Mouse (Mus musculus): ENCODE results near the gene Celsr2.
A peak's percentile ranks its signal among the peaks of the same experiment; 100 is the strongest.

The Celsr2 gene

DNA sequence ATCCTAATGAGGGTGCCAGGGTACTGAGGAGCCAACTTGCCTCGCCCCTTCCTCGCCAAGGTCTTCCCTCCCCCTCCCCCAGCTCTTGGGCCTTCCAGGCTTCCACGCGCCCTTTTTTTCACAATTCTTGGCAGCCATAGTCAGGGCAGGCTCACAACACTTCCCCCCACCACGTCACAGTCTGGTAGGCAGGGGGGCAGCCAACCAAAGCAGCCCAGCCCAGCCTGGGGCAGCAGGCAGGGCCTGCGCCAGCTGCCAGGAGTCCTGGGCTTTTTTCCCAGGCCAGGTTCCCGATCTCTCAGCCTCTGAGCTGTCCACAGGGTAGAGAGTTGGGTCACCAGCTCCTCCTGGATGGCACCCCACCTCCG lies 3.6 kb downstream of the Celsr2 start:
- DNase-seq: peak; percentile 86

DNA sequence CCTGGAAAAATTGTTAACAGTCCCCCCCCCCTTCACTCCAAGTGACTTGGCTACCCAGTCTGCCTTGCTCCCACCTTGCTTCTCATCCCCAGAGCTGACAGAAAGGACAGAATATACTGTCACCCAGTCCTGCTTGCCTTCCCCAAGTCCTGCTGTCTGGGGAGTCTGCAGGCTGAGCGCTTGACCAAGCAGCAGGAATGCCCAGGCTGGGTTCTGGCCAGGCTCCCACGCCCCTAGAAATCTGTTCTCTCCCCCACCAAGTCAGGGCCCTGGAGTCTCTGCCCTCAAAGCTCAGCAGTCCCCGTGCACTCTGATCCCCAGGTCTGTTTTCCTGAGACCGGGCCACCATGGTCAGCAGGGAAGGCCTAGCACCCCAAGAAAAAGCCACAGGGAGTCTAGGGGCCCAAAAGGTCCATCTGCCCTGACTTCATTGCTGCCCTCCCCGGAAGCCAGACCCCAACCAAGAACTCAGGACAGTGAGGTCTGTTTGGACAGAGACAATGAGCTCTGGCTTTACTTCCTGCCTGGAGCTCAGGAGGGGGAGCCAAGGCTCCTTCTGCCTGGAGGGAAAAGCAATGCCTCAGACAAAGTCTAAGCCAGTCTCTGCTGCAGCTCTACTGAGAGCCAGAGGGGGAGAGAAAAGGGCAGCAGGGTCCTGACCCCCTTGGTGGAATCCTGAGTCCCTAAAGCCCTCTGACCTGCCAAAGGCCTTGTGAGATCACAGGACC lies 4.2 kb downstream of the Celsr2 start:
- DNase-seq: peak; percentile 42

DNA sequence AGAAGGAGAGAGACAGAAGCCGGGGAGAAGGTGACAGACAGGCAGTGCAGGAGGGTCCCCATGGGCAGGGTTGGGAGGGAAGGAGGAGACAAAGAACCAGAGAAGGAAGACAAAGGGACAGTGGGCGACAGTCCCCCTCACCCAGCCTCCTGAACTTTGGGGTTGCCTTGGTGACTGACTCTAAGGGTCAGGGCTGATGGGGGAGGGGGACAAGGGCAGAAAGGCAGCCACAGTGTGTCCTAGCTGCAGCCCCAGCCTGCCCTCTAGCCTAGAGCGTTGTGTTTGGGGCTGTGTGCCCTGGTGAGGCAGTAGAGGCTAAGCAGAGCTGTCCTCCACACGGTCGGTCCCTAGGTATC lies 5.0 kb downstream of the Celsr2 start:
- DNase-seq: no peak

DNA sequence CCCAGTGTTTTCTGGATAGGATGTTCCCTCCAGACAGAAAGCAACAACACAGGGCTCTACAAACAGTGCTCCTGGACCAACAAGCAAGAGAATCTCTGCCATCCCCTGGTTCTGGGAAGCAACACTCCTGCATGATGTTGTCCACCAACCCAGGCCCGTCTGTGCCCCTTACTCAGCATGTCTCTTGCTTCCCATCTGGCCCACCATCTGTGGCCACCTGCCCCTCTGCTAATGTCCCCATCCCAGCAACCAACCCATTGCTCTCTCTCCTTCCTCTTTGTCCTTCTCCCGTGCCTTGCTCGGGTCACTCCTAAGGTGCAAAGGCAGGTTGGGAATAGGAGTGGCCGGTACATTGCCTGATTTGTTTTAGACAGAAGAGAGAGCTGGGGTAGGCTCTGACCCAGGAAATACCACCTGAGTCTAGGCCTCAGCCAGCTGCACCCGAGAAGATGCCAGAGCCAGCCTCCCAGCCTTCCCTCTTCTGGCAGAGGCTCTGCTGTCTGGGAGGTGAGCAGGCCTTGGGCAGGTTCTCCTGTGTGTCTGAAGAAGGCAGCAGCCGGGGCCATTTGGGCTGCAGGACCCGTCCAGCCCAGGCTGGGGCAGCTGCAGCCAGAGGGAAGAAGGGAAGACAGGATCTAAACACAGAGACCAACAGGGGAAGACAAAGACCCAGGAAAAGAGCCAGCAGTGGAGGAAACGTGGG lies 5.5 kb downstream of the Celsr2 start:
- peak; percentile 58 for DNase-seq

DNA sequence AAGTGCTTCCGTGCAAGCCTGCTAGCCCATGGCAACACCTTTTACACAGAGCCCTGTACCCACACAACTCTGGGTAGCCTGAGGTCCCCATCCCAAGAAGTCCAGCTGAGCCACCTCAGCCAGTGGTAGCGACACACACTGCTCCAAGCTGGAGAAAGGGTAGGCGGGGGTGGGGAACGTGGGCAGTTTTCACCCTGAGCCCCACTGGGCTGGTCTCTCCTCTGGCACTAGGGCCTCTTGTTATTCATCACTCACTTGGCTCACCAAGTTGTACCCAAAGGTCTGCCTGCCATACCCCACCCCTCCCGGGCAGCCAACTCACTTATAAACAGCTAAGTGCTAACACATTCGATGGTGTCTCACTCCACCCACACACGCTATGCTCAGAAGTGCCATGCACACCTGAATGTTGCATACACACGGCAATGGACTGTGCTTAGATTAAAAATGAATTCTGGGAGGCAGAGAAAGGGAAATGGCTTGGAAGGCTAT lies 6.8 kb downstream of the Celsr2 start:
- DNase-seq: no peak

DNA sequence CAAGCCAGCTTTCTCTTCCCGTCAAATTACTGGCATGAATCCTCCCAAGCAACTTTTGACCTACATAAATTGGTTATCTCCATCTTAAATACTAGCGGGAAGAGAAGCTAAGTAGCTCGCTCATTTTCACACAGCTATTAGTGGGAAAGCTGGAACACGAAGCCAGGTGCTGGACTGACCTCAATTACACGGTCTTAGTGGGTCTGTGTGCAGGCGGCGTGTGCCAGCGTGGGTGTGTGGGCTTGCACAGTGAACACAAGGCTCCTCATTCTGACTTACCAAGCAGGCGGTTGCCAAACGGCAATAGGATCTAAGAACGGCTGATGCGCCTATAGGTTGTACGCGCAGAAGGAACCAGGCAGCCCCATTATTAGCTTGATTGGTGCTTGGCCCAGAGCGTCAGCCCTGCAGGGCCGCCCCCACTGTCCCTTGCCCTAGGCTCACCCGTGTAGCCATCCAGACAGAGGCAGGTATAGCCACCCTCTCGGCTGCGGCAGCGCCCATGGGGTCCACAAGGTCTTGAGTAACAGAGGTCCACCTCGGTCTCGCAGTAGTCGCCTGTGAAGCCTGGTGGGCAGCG lies 9.0 kb downstream of the Celsr2 start:
- DNase-seq: no peak

DNA sequence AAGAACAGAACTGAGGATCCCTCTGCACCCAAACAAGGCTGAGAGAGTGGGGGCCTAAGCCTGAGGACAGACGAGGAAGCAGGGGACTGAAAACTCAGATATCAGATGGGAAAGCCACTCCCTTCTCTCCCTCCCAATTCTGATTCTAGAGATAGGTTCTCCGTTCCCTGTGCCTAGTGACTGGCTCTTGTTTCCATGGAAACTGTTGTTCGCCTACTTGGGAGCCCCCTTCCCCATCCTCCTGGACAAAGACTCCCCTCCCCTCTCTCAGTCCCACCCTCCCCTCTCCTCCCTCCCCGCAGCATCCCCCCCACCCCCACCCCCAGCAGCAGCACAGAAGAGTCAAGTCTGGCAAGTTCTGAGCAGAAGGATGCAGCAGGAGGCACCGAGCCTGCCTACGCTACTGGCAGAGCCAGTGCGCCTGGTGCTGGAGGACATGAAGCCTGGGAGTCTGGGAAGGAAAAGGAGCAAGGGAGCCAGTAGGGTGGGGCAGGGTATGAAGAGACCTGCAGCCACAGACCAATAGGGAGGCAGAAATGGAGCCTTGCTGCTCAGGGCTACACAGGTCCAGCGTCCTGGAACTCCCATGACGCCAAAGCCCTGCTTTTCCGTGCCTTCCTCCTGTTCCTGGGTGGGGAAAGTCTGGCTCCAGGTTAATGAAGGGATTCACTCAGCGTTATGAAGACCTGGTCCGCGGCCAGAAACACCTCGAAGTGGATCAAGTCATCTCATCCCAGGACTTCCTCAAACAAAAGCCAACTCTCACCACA lies 9.6 kb downstream of the Celsr2 start:
- peak; percentile 33 for DNase-seq

DNA sequence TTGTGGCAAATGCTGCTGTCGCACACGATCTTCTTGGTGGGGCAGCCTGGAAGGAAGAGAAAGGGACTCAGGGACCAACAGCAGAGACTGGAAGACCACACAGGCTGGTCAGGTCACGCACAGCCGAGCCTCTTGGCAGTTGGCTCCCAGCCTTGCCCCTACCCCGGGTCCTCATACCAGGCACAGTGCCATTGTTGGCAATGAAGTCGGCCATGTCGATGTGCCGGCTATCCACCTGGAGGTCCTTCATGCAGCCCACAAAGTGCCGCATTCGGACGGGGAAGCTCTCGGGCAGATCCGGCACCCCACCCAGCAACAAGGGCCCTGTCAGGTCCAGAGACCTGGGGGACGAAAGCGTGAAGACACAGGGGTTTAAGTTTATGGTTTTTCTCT lies 12.8 kb downstream of the Celsr2 start:
- peak; percentile 59 for DNase-seq

DNA sequence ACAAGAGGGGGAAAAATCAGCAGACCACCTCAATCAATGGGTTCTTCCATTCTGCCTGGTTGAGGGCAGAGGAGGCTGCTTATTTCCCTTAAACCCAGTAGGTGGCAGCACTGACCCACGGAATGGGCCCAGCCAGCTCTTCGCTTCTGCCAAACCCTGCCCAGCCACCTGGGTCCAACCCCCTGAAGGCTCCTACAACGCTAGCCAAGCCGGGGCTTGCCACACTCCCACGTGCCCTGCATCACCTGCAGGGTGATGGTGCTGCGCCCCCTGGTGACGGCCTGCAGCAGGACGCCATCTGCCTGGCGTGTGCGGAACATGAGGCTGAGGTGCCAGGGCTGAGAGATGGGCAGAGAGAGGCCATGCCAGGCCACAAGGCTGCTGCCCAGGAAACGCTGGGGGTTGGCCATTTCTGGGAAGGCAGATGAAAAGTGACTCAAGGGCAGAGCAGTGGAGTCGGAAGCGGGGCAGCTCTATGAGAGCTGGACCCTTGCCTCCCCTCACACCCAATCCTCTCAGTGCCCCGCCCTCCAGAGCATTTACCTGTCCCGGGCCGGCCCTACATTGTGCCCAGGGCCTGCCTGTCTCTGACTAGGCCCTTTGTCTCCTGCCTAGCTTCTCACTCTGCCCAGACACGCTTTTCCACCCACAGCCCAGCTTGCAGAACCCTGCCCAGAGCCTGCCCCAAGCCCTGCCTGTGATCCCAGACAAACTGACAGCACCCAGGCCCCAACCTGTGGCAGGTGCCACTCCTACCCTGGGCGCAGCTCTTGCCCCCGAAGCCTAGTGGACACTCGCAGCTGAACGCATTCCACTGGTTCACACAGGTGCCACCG lies 13.4 kb downstream of the Celsr2 start:
- DNase-seq: peak; percentile 97

DNA sequence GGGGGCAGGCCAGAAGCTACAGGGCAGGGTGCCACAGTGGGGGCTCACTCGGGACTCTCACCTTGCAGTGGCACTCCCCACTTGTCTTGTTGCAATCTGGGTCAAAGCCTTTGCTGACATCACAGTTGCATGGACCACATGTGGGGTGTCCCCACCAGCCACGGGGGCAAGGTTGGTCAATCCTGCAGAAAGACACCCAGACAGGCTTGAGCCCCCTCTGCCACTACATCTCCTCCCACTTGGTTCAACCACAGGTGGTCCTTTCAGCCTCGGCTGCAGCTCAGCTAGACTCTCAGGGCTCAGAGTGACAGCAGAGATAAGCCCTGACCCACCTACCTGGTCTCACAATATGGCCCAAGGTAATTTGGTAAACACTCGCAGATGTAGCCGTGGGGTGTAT lies 14.9 kb downstream of the Celsr2 start:
- DNase-seq: peak; percentile 45

DNA sequence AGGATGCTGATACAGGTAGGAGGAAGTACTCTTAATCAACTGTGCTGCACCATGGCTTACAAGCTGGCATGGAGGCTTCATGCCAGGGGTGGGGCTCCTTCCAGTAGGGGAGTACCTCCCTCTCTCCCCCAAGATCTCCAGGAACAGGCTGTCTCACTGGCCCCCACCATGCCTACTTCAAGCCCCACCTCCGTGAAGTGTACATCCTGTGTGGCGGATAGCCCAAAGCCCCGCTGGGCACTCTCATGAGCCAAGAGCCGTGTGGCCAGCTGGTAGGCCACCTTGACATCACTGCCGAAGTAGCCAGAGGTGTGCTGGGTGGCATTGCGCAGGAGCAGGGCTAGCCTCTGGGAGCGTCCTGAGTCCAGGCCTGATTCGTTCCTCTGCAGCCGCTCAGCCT lies 17.1 kb downstream of the Celsr2 start:
- DNase-seq: no peak

DNA sequence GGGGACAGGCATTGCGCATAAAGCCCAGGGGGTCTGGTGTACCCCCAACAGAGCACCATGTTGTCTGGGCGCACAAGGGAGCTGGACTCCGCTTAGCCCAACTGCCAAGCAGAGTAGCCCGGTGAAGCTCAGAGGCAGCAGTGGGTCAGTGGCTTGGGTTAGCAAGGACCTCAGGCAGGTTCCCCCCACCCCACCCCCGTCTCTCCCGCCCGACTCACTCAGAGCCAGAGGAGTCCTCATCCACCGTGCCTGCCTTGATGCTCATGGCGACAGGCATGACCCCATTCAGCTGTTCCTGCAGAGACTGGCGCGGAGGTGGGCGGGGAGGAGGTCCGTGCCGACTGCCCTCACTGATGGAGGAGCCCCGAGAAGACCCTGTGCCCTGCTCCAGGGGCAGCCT lies 22.6 kb downstream of the Celsr2 start:
- no peak for DNase-seq

DNA sequence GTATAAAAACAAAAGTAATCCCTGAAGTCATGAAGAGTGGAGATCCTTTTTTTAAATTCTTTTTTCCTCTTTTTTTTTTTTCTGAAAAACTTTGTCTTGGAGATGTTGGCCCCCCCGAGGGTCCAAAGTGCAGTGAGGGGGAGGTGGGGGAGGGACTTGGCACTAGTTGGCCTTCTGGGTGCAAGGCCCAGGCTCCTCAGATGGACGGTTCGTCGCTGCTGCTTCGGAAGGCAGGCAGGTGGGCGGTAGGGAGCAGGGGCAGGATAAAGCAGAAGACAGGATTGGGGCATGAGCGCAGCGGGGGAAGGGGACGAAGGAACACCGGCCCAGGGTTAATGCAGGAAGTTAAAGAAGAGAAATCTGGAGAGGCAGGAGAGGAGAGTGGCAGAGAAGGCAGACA lies 23.1 kb downstream of the Celsr2 start:
- DNase-seq: no peak

DNA sequence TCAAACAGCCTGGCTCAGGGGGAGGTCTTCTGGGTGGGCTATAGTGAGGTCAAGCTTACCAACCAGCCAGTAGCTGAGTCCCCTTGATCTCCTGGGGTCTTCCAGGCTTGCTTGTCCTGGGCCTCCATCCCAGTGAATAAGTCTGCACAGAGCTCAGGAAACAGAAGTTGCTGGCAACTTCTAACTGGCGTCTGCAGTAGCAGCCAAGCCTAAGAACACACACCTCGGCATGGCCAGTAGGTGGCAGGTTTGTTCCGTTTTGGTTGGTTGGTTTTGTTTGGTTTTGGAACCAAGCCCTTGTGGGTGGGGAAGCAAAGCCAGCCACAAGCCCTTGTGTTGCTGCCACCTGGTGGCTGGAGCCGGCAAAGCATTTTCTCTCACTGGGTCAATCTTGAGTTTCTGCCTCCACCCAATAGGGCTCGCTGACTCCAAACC lies 26.2 kb downstream of the Celsr2 start:
- DNase-seq: peak; percentile 92

DNA sequence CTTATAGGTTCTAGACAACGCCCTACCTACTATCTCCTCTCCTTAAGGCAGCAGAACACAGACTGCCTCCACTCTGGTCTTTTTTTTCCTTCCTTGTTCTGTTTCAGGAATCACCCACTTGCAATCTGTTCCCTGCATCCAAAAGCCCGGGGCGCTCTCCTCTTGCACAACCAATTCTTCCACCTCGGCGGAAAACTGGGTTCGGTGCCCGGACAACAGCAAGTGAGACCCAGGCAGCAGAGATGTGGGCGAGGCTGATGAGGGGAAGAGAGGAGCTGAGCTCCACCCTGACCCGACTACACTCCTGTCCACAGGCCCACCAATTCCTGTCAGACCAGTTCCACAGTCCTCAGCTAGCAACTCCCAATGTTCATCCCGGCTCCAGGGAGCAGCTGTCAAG lies 29.2 kb downstream of the Celsr2 start:
- no peak for DNase-seq

DNA sequence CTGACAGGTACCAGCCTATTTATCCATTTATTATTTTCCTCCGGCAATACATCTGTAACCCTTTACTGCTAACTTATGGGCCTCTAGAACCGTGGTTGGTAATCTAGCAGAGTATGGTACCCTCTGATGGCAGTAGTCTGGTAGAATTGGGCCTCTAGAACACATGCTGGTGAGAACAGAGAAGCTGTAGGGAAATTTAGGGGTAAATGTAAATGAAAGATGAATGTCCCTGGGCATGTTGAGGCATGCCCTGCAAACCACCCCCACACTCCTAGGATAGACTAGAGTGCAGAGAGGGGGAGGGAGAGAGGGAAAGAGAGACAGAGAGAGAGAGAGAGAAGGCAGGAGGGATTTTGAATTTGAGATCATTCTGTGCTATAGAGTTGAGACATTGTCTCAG lies 30.9 kb downstream of the Celsr2 start:
- DNase-seq: no peak

DNA sequence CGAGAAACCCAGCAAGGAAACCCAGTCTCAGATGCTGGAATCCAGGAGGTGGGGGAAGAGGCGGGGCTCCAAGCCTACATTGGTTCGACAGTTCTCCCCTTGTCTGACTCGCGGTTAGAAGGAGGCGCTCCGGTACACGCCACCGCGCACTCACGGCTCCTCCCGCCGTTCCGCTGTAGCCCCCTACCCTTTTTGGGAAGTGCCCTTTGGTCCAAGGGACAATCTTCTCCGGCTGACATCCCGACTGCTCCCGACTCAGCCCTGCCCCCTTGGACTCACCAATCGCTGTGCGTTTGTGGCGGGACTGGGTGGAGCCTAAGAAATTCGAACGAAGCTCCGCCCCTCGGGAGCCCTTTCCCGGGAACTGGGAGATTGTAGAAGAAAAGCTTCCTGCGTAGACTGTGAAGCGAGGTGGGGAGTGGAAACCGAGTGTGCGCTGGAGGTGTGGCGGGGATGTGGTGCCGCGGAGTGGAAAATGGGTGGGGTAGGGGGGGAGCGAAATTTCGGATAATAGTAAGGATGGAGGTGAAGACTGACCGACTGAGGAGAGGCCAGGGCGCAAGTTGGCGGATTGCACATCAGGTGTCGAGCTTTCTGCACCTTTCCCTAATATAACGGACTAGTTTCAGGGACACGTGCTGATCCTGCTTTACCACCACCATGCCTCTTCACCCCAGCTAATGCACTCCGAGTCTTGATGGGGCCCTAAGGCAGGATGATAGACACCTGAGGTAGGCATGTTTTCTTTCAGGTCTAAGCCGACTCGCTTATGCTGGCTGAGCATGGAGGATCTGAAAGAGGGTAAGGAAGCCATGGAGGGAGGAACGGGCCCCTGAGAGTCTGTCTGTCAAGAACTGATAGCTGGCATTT lies 31.6 kb downstream of the Celsr2 start, which contains the start of gene Psrc1:
Psrc1 (plus strand) TSS at position 355 of the 870 bp plus-strand sequence.
- DNase-seq: peak; percentile 74

DNA sequence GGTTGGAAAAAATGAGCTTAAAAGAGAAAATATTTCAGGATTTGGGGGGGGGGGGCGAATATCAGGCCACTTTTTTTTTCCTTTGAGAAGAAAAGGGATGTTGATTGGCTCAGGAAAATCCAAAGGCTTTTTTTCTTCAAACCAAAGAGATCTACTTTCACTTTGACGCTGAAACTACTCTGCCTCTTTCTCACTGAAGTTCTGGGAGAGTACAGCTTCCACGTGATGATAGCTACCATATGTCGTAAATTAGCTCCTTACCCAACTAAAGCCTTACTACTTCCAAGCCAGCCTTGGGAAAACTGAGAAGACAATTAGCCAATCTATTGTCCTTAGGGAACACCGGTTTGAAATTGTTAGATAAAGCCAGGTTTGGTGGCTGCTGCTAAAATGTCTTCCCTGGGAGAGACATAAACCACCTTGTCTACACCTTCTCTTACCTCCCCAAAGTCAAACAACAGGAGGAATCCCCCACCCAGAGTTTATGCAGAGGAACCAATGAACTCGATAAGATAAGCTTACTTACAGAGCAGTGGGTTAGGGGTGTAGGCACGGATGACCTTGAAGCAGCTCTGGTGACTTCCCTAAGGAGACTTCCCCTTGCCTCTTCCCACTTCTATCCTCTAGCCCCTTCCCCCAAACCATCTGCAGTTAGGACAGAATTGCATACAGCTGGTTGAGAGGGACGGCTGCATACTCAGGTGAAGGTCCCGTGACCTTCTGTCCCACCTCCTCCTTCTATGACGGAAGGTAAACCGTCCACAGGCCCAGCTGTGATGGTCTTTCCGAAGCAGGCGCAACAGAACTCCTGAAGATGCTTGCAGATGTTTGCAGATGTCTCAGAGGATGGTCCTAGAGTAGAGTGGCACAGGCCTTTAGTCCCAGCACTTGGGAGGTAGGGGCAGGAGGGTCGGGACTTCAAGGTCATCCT lies 33.1 kb downstream of the Celsr2 start:
- no peak for DNase-seq

DNA sequence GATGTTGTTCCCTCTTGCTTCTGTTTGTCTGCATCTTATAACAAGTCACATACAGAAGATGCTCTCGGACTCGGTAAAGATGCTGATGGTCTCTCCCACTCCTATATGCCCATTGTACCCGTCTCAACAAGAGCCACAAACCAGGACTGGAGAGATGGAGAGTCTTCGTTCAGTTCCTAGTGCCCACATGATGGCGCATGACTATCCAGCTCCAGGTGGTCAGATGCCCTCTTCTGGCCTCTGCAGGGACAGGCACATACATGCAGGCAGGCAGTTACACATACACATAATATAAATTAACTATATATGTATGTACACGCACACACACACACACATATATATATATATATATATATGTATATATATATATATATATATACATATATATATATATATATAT lies 34.7 kb downstream of the Celsr2 start:
- no peak for DNase-seq

All from cerebellum, adult 11-12 months (tissue).